1 mouse cellular context compared by ENCODE assay signal in the genomic region with DNA sequence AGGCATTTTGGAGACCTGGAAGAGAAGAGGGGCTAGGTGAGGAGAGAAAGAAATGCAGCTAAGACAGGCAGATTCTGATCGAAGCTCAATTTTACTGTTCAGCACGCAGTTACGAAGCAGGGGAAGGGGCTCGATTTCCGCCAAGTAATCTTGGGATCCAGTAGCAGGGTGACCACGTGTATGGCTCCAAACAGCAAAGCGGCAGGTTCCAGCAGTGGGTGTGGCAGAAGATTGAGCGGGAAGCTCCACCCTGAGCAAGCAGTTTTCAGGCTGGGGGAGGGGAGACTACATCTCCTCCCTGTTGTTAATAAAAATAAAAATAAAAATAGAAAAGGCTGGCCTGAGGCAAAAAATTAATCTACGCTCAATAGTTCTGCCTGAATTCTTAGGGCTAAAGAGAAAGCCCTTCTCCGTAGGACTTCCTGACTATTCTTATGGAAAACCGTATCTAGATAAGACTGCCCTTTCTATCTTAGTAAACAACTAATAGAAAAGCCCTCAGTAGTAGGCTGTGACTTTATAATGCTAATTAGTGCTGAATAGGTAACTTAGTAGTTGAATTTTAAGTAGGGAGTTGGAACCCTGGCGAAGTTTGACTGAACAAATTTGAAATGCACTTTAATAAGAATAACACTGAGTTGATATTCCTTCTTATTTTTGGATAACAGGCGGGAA.
TF ChIP-seq lines count a peak whose summit lies in the region.

No protein-coding gene starts in this region.

TF ChIP-seq in MEL, 35 proteins besides CTCF, POLR2A, EP300 and RAD21 (continued from another document):
- no peak for TF ChIP-seq TAL1 (IDR thresholded peaks at IDR 0.05; ENCODE audit: low read length)
- TF ChIP-seq UBTF (IDR thresholded peaks at IDR 0.05; ENCODE audit: borderline replicate concordance, insufficient read depth, low read depth, low read length), result no peak
- peak; percentile 84 for TF ChIP-seq MXI1 (IDR thresholded peaks at IDR 0.05; ENCODE audit: low read depth, low read length)
- TF ChIP-seq GATA1 (IDR thresholded peaks at IDR 0.05; ENCODE audit: low read depth, low read length), result peak; percentile 25; the same call in 1 of the 2 replicates
- TF ChIP-seq CHD2 (IDR thresholded peaks at IDR 0.05; ENCODE audit: low read length), result no peak; the same call in 1 of the 2 replicates
- TF ChIP-seq SIN3A (IDR thresholded peaks at IDR 0.05; ENCODE audit: low read length), result peak; percentile 57; the same call in 1 of the 2 replicates
- no peak for TF ChIP-seq MYB (IDR thresholded peaks at IDR 0.05; ENCODE audit: low read depth, low read length)
- TF ChIP-seq ZMIZ1 (IDR thresholded peaks at IDR 0.05; ENCODE audit: low read depth, low read length), result no peak
- no peak for TF ChIP-seq ELF1 (IDR thresholded peaks at IDR 0.05; ENCODE audit: low read depth, low read length)
- TF ChIP-seq HCFC1 (IDR thresholded peaks at IDR 0.05; ENCODE audit: low read depth, low read length), result no peak
- TF ChIP-seq MAZ (IDR thresholded peaks at IDR 0.05; ENCODE audit: low read depth, low read length), result no peak
- 0 out of 2 replicates have a peak, but pooled peaks have one; percentile 11 for TF ChIP-seq USF1 (IDR thresholded peaks at IDR 0.05; ENCODE audit: low read depth, low read length)
- no peak for TF ChIP-seq NELFE (IDR thresholded peaks at IDR 0.05; ENCODE audit: low read depth, low read length)
- no peak for TF ChIP-seq MEF2A (IDR thresholded peaks at IDR 0.05; ENCODE audit: extremely low read depth, insufficient replicate concordance, low read depth, low read length, poor library complexity, severe bottlenecking)
- TF ChIP-seq GABPA (IDR thresholded peaks at IDR 0.05; ENCODE audit: low read depth, low read length), result no peak
- TF ChIP-seq POLR2AphosphoS5 (IDR thresholded peaks at IDR 0.05; ENCODE audit: borderline replicate concordance, low read depth, low read length), result no peak
- TF ChIP-seq NRF1 (IDR thresholded peaks at IDR 0.05; ENCODE audit: insufficient read depth, low read depth, low read length, poor library complexity, severe bottlenecking), result no peak
- no peak for TF ChIP-seq MAFK (IDR thresholded peaks at IDR 0.05; ENCODE audit: borderline replicate concordance, low read depth, low read length)
